Mouse (Mus musculus): ENCODE measurements around the gene Pex6. TPM values are rescaled to one million over a fixed set of nuclear protein-coding genes. Genes with fewer than 3 reads are reported as not detected.

The Pex6 gene
- polyA plus RNA-seq, 1 experiment from 2014 or later: 12.2 TPM

DNA sequence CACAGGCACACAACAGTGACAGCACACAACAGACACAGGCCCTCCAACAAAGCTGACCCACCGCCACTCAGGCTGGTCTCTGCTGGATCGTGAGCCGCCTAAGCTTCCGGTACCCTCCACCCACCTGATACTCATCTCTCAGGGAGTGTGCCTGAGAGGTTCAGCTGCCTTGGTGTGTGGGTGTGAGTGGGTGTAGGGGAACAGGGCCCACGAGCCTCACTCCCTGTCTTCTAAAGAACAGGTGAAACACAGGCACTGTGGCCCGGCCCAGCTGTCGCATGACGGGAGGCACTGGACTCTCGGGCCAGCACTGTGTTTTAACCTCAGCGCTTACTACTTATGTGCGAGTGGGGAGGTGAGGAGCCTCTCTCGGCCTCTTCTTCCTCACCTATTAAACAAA is 9.2 kb upstream of the Pex6 start:
- no peak overlapping the region for H3K4me3 ChIP-seq
- peaks cover 43% of the 10 kb centered on the region for H3K4me1 ChIP-seq
- H3K27ac ChIP-seq (replicated peaks): no peak overlapping the region
- no peaks in the 10 kb centered on the region for H3K27me3 ChIP-seq (replicated peaks)
- WGBS: 80% methylated on average over 12 of the region's 12 CpGs
- peaks cover 24% of the 10 kb centered on the region for H3K36me3 ChIP-seq
- 0 out of 2 replicates have a peak overlapping the region, but pooled peaks have one; percentile 11 for H3K4me2 ChIP-seq
- H3K9ac ChIP-seq: no peak overlapping the region; the same call in 1 of the 2 replicates
- no peaks in the 10 kb centered on the region for H3K9me3 ChIP-seq
- ATAC-seq (ENCODE audit: extremely low read depth, insufficient number of reproducible peaks, low FRiP score, low TSS enrichment): no peak

DNA sequence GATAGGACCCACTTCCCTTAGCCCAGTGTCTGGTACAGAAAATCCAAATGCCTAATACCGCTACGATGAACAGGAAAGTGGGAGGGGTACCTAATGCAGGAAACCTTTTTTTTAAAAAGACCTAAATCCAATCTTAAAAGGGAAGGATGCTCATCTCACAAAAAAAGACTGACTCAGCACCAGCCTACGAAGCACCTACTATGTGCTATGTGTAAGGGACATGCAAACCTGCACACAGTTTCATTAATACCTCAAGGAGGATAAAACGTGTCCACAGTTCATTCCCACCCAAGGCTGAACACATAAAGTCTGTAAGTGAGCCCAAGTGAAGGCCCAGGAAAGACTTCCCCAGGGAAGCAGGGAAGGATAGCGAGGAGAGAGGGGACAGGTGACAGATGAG is 8.8 kb upstream of the Pex6 start:
- peak overlapping the region; percentile 93; the same call in 1 of the 2 replicates for H3K4me2 ChIP-seq
- H3K27ac ChIP-seq (replicated peaks): no peak overlapping the region
- WGBS: 89% methylated on average over 5 of the region's 5 CpGs
- ATAC-seq (ENCODE audit: extremely low read depth, insufficient number of reproducible peaks, low FRiP score, low TSS enrichment): no peak
- H3K27me3 ChIP-seq (replicated peaks): no peaks in the 10 kb centered on the region
- H3K9ac ChIP-seq: peak overlapping the region; percentile 95
- H3K9me3 ChIP-seq: no peaks in the 10 kb centered on the region
- H3K4me3 ChIP-seq: no peak overlapping the region
- peaks cover 24% of the 10 kb centered on the region for H3K36me3 ChIP-seq
- peaks cover 43% of the 10 kb centered on the region for H3K4me1 ChIP-seq

DNA sequence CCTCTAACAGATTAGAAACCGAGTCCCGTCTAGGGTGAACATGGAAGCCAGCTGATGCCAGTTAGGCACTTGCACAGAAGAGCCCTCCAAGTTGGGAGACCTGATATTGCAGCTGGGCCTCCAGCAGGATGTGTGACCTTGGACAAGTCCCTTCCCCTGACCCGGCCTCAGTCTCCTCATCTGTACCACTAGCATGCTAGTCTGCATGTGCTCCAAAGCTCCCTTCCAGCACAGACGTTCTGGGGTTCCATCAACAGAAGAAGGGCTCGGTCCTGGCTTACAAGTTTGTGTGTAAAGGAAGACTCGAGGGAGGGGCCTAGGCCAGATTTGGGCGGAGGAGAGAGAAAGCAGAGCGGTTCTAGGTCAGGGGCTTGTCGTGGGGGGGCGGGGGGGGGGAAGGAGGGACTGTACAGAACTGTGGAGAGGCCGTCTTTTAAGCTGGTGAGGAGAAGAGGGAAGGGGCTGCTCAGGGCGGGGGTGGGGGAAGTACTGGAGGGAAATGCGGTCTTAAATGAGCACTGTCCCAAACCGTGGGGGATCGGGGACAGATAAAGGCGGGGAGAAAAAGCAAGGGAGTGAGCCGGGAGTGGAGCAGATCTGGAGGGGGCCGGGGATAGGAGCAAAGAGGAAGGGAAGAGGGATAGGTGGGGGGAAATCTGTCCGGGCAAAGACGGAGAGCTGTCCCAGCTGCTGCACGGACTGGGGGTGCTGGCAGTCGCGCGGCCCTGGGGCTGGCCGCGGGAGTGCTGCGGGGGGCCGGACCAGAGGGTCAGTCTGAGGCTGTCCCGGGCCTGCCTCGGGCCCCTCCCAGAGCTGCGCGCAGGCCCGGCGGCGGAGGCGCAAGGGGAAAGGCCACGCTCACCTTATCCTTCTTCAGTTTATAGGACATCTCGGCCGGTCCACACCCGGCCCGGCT is 7.0 kb upstream of the Pex6 start:
- WGBS: 5% methylated on average over 32 of the region's 41 CpGs
- Histone ChIP-seq H3K4me2 (peak overlapping the region; percentile 93), H3K4me1 (peaks cover 40% of the 10 kb centered on the region), H3K9ac (peak overlapping the region; percentile 95), H3K36me3 (peaks cover 9% of the 10 kb centered on the region), H3K4me3 (peak overlapping the region; percentile 94), H3K9me3 (no peaks in the 10 kb centered on the region), H3K27me3 (replicated peaks) (no peaks in the 10 kb centered on the region), H3K27ac (replicated peaks) (peak overlapping the region; percentile 91)
- ATAC-seq (ENCODE audit: extremely low read depth, insufficient number of reproducible peaks, low FRiP score, low TSS enrichment): peak; percentile 66; the same call in 1 of the 2 replicates

DNA sequence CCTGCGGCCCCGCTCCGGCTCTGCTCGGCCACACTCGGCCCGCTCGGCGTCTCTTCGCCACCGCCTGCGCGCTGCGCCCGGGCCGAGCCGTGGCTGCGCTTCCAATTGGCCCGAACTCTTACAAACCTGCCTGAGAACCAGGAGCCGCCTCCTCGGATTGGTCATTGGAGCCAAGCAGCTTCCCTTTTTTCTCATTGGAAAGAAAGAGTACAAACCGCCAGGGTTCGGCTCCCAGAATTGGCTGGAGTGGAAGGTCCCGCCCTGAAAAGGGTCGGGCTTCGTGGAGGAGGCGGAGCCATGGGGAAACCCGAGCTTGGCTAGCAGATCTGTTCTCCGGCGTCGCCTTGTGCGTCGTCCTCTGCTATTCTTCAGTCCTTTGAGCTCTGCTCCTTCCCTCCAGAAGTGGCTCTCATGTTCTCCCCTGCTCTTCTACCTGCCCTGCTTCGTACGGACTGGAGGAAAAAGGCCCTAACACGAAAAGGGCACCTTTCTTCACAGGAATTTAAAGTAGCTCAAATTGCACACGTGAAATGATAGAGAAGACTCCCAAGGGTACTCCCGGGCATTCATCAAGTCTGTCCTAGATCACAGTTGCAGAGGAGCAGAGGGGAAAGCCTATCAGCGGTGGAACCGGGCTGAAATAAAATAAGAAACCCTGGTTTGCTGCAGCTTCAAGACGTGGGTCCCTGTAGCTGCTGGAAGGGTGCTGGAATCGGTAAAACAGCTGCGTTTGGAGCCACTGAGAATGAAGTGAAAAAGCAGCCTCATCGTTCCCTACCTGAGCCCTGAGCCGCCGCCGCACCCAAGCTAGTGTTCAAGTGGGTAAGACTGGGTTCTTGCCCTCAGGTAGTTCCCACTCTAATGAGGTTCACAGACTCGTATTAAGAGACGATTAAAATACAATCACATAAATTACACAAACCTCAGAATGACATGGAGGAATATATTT is 6.1 kb upstream of the Pex6 start, which contains the start of gene Ppp2r5d:
Ppp2r5d (minus strand) TSS at position 225 of the 949 bp plus-strand sequence.
- peak within 1 kb of the TSS; percentile 94 for H3K4me3 ChIP-seq

DNA sequence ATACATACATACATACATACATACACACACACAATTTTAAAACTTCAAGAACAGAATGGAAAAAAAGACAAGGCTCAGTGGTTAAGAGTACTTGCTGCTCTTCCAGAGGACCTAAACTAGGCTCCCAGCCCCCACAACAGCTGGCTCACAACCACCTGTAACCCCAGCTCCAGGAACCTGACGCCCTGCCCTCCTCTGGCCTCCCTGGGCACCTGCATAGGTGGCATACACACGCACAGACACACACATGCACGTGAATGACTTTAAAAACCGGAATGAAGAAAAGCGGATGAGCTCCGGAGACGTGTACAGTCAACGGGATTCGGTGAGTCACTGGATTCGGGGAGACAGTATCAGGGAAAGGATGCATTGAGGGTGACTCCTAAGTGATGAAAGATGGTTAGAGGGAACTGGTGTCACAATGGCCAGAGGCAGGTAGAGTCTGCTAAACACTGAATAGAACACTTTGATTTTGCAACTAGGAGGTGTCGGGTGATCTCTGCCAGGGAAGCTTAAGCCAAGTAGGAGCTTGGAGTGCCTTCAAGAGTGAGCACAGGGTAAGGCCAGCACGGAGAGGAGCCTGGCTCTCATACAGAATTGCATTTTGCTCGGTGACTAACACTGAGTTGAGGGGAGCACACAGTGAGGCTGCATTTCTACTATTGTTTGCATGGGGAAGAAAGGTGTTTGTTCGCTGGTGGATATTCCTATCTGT is 4.7 kb upstream of the Pex6 start:
- no peaks in the 10 kb centered on the region for H3K36me3 ChIP-seq
- H3K4me1 ChIP-seq: peaks cover 33% of the 10 kb centered on the region
- H3K4me2 ChIP-seq: peak overlapping the region; percentile 93; the same call in 1 of the 2 replicates
- ATAC-seq (ENCODE audit: extremely low read depth, insufficient number of reproducible peaks, low FRiP score, low TSS enrichment): no peak
- H3K4me3 ChIP-seq: no peak overlapping the region
- H3K9ac ChIP-seq: no peak overlapping the region
- no peaks in the 10 kb centered on the region for H3K9me3 ChIP-seq
- no peak overlapping the region for H3K27ac ChIP-seq (replicated peaks)
- 79% methylated on average over 14 of the region's 14 CpGs for WGBS
- H3K27me3 ChIP-seq (replicated peaks): no peaks in the 10 kb centered on the region

More for the DNA sequence above, 6.1 kb upstream of the Pex6 start, which contains the start of gene Ppp2r5d:
- H3K9ac ChIP-seq: peak within 1 kb of the TSS; percentile 95
- H3K27me3 ChIP-seq (replicated peaks): no peaks in the 10 kb centered on the region
- ATAC-seq (ENCODE audit: extremely low read depth, insufficient number of reproducible peaks, low FRiP score, low TSS enrichment): peak; percentile 92
- peaks cover under 1% of the 10 kb centered on the region; the same call in 1 of the 2 replicates for H3K36me3 ChIP-seq
- H3K4me1 ChIP-seq: peaks cover 40% of the 10 kb centered on the region
- no peaks in the 10 kb centered on the region for H3K9me3 ChIP-seq
- 1% methylated on average over 48 of the region's 48 CpGs for whole genome bisulfite sequencing
- H3K27ac ChIP-seq (replicated peaks): peak within 1 kb of the TSS; percentile 91
- H3K4me2 ChIP-seq: peak within 1 kb of the TSS; percentile 93

DNA sequence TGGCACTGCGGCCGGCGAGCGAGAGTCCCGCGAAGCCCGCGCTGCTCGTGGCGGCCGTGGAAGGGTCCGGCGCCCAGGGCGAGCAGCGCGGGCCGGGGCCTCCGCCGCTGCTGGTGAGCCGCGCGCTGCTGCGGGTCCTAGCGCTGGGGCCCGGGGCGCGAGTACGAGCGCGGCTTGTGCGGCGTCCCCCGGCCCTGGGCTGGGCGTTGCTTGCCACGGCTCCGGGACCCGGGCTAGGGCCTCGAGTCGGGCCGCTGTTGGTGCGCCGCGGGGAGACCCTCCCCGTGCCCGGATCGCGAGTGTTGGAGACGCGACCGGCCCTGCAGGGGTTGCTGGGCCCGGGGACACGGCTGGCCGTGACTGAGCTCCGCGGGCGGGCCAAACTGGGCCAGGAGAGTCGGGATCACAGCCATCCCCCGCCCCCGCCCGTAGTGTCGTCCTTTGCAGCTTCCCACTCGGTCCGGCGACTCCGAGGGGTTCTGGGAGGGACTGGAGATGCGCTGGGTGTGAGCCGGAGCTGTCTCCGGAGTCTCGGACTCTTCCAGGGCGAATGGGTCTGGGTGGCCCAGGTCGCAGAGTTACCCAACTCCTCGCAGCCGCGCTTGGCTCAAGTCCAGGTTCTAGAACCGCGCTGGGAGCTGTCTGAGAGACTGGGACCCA is 479 bp downstream of the Pex6 start:
- Histone ChIP-seq H3K9me3 (no peaks in the 10 kb centered on the region), H3K36me3 (peaks cover 35% of the 10 kb centered on the region), H3K4me3 (peak overlapping the region; percentile 99), H3K9ac (peak overlapping the region; percentile 98), H3K27me3 (replicated peaks) (no peaks in the 10 kb centered on the region), H3K4me2 (peak overlapping the region; percentile 82), H3K27ac (replicated peaks) (peak overlapping the region; percentile 69), H3K4me1 (peaks cover 15% of the 10 kb centered on the region)
- peak; percentile 47; the same call in 1 of the 2 replicates for ATAC-seq (ENCODE audit: extremely low read depth, insufficient number of reproducible peaks, low FRiP score, low TSS enrichment)
- under 1% methylated on average over 75 of the region's 76 CpGs for WGBS

DNA sequence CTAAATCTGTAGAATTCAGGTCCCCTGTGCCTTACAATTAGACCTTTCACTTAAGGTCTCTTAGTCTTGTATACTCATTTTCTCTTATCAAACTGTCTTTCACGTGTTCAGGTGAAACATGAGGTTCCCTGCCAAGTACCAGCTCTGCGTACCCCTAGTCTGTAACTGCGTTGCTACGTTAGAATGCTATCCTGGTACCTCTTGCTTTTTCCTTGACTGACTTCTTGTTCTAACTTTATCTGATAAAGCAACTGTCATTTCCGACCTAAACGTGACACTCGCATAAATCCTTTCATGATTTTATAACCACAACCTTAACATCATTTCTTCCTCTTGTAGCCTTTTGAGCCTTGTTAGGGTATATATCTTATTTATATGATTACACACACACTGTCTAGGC is 1.2 kb downstream of the Pex6 start:
- H3K4me2 ChIP-seq: peak overlapping the region; percentile 82
- H3K27ac ChIP-seq (replicated peaks): no peak overlapping the region
- ATAC-seq (ENCODE audit: extremely low read depth, insufficient number of reproducible peaks, low FRiP score, low TSS enrichment): no peak
- H3K4me1 ChIP-seq: peaks cover 15% of the 10 kb centered on the region
- no peaks in the 10 kb centered on the region for H3K27me3 ChIP-seq (replicated peaks)
- 52% methylated on average over 7 of the region's 7 CpGs for WGBS
- peak overlapping the region; percentile 98 for H3K9ac ChIP-seq
- H3K36me3 ChIP-seq: peaks cover 42% of the 10 kb centered on the region
- no peaks in the 10 kb centered on the region for H3K9me3 ChIP-seq
- peak overlapping the region; percentile 99 for H3K4me3 ChIP-seq

DNA sequence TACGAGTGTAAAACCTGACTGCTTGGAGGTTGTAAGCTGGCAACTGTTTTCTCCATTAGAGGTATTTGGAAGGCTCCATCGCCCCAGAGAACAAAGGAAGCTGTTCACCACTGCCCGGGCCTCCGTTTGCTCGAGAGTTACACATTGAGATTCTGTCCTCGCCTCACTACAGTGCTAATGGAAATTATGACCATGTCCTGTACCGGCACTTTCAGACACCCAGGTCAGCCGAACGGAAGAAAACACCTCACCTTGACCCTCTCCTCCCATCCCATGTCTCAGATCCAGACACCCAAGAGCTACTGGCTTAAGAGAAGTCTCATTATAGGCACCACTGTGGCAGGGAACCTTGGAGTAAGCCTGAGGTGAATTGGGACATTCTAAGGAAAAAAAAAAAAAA is 2.6 kb downstream of the Pex6 start:
- H3K4me2 ChIP-seq: no peak overlapping the region
- H3K4me3 ChIP-seq: no peak overlapping the region
- ATAC-seq (ENCODE audit: extremely low read depth, insufficient number of reproducible peaks, low FRiP score, low TSS enrichment): no peak
- H3K9ac ChIP-seq: no peak overlapping the region
- no peaks in the 10 kb centered on the region for H3K9me3 ChIP-seq
- H3K36me3 ChIP-seq: peaks cover 46% of the 10 kb centered on the region
- 87% methylated on average over 9 of the region's 9 CpGs for WGBS
- H3K27ac ChIP-seq (replicated peaks): no peak overlapping the region
- H3K4me1 ChIP-seq: peaks cover 15% of the 10 kb centered on the region
- no peaks in the 10 kb centered on the region for H3K27me3 ChIP-seq (replicated peaks)

DNA sequence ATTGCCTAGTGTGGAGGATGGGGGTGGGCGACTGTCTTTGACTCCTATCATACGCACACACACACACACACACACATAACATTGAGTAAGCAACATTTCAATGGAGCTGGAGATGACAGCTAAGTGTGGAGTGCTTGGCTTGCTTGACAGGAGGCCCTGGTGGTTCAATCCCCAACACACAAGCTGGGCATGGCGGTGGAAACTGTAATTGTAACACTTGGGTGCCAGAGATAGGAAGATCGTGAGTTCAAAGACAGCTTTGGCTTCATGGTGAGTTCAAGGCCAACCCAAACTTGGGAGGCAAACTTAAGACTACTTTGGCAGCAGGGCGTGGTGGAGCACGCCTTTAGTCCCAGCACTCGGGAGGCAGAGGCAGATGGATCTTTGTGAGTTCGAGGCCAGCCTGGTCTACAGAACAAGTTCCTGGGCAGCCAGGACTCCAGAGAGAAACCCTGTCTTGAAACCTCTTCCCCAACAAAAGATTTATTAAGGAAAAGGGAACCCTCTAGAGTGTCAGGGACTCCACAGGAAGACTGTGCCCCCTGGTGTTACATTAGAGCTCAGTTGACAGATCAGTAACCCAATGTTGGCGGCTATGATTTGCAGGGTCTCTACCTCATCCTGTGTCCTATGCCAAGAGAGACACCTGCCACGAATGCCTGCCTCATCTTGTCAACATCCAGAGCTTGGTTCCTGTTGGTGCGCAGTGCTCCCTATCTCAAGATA is 3.7 kb downstream of the Pex6 start:
- Histone ChIP-seq H3K9me3 (no peaks in the 10 kb centered on the region), H3K9ac (no peak overlapping the region), H3K4me1 (peaks cover 15% of the 10 kb centered on the region), H3K27me3 (replicated peaks) (no peaks in the 10 kb centered on the region), H3K4me2 (no peak overlapping the region), H3K27ac (replicated peaks) (no peak overlapping the region), H3K4me3 (no peak overlapping the region), H3K36me3 (peaks cover 46% of the 10 kb centered on the region)
- 93% methylated on average over 11 of the region's 11 CpGs for WGBS
- no peak for ATAC-seq (ENCODE audit: extremely low read depth, insufficient number of reproducible peaks, low FRiP score, low TSS enrichment)

DNA sequence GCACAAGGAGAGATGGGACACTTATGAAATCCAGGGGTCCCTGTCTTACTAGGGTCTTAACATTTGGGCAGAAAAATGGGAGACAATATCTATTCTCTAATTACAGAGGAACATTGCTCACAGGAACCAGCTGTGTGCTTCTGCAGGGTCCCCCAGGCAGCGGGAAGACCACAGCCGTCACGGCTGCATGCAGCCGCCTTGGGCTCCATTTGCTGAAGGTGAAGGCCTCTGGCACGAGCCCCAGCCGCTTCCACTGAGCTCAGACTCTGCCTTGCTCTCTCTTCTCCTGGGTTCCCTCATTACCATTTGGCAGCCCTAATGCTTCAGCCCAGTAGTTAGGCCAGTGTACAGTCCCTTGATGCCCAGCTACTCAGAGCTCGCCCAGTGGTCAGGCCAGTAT is 9.8 kb downstream of the Pex6 start:
- Histone ChIP-seq H3K9me3 (no peaks in the 10 kb centered on the region), H3K9ac (no peak overlapping the region), H3K4me3 (no peak overlapping the region), H3K4me1 (peaks cover 11% of the 10 kb centered on the region), H3K27ac (replicated peaks) (no peak overlapping the region), H3K36me3 (peaks cover 62% of the 10 kb centered on the region), H3K27me3 (replicated peaks) (no peaks in the 10 kb centered on the region), H3K4me2 (no peak overlapping the region)
- 82% methylated on average over 7 of the region's 7 CpGs for WGBS
- ATAC-seq (ENCODE audit: extremely low read depth, insufficient number of reproducible peaks, low FRiP score, low TSS enrichment): no peak

All from heart, embryonic 13.5 days (tissue).